Mouse (Mus musculus) limb, embryonic 10.5 days (tissue): Measurements from ENCODE around the gene Mms22l. TPM values are rescaled to one million over a fixed set of nuclear protein-coding genes. Genes with fewer than 3 reads are reported as not detected.
"Not testable (repeated sequence)": the region's sequence is repeated elsewhere in the genome, so short reads cannot be mapped to it uniquely, and the experiment has no call there.

ENCODE experiments used
- DNase-seq: peaks from one replicate; pipeline ENCODE4 v3.0.0-alpha.2; 2017; ENCODE audit warnings: low spot score
- H3K27ac ChIP-seq: fragments of 300-500 bp; sonication (generic); 2 replicates; pipeline ENCODE4 v1.5.1; 2016; ENCODE audit warnings: mild to moderate bottlenecking
- H3K27me3 ChIP-seq: fragments of 300-500 bp; sonication (generic); 2 replicates; pipeline ENCODE4 v1.6.1; 2016; ENCODE audit warnings: low read depth, mild to moderate bottlenecking; ENCODE audit not compliant: poor library complexity, severe bottlenecking
- H3K36me3 ChIP-seq: fragments of 300-500 bp; sonication (generic); 2 replicates; pipeline ENCODE4 v1.6.1; 2016; ENCODE audit warnings: mild to moderate bottlenecking, moderate library complexity
- H3K4me1 ChIP-seq: fragments of 300-500 bp; sonication (generic); 2 replicates; pipeline ENCODE4 v1.6.1; 2016
- H3K4me3 ChIP-seq: fragments of 300-500 bp; sonication (generic); 2 replicates; pipeline ENCODE4 v1.5.1; 2016; ENCODE audit warnings: mild to moderate bottlenecking, moderate library complexity
- H3K9me3 ChIP-seq: fragments of 300-500 bp; sonication (generic); replicated peaks from 2 replicates; pipeline ENCODE4 v1.6.1; 2016; ENCODE audit warnings: mild to moderate bottlenecking
- WGBS: fragments of 180-500 bp; shearing (Covaris S2); methylation state at CpG from one replicate; pipeline ENCODE4 v1.1.7; 2016; 5-methylcytosine and 5-hydroxymethylcytosine counted together
- polyA plus RNA-seq: library from polyadenylated mRNA; unstranded; fragments of >200 nt; fragmentation: Nextera tagmentation; extraction: Ambion mirVana; gene quantifications from 2 replicates; pipeline ENCODE4 v1.2.1, GENCODE M21; 2016

The Mms22l gene
- 46.1 and 48.3 TPM in 2 replicates for polyA plus RNA-seq

DNA sequence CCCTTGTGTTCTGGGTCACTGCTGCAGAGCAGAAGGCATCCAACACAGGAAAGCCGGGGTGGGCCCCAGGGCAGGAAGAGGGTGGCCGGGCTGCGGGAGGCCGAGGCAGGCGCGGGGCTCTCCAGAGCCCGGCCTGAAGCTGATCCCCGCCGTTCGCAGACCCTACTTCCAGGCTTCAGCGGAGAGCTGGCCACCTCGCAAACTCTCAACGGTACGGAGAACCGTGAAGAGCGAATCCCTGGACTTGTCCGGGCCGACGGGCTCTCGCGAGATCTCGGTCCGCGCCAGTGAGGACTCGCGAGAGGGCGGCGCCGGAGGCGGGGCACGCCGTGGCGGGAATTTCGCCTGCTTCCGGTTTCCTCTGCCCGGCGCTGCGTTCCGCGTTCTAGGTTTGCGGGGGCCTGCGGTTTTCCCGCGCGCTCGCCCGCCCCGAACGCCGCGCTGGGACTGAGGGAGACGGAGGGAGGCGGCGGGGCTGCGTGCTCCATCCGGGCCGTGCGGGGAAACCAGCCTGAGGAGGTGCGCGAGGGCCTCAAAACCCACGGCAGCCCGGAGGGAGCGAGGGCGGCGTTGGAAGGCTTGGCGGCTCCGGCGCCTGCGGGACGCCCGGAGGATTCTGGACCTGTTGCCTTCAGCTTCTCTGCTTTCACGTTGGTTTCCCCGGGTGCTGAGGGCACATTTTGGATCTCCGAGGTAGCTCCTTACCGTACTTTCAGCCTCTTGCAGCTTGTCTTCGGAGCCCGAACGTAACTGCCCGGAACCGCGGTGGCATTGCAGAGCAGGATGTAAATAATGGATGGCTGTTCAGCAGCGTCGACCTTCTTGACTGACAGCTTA lies at the start of gene Mms22l:
Gene Mms22l (plus strand): TSS at position 336 of the 837 bp plus-strand sequence.
- Histone ChIP-seq H3K36me3 (peaks cover 30% of the 10 kb centered on the region), H3K27ac (peak within 1 kb of the TSS; percentile 98), H3K4me3 (peak within 1 kb of the TSS; percentile 82), H3K9me3 (no peaks in the 10 kb centered on the region), H3K27me3 (no peaks in the 10 kb centered on the region), H3K4me1 (0 out of 2 replicates have a peak, but pooled peaks cover 2% of the 10 kb centered on the region)
- under 1% methylated on average over 80 of the region's 83 CpGs for WGBS
- peak; percentile 97 for DNase-seq

DNA sequence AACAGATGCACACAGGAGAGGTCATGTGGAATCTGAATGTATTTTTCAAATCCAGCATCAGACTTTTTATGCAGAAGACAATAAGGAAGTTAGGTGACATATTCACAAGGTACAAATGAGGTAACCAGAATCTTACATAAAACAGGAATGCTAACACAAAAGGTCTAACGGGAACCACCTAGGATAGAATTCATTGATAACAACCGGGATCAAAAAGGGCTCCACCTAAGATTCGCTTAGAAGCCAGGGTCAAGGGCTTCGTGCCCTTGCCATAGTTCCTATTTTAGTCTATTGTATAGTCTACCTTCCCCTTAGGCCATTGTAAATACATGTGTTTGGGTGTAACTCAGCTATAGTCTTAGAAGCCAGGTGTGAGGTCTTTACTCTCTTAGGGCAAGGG lies 12.2 kb upstream of the Mms22l start:
- WGBS = 93% methylated on average over 4 of the region's 4 CpGs
- not testable (repeated sequence) for H3K4me1 ChIP-seq, H3K9me3 ChIP-seq

DNA sequence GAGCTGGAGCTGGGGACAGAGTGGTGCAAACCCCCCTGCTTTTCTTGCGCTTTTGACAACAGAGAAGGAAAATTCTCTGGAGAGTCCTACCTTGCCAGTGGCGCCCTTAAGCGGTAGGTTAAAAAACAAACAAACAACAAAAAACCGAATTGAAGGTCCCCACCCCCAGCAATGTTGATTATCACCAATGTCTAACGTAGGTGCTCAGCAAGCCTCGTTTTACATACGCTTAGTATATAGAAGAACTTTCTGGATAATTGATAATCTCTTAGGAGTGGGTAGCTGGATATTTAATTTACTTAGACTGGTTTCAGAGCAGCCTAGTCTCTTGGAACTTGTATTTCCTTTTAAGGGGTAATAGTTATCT lies 685 bp downstream of the Mms22l start:
- Histone ChIP-seq H3K27me3 (no peaks in the 10 kb centered on the region), H3K36me3 (peaks cover 36% of the 10 kb centered on the region), H3K9me3 (no peaks in the 10 kb centered on the region), H3K4me1 (0 out of 2 replicates have a peak, but pooled peaks cover 2% of the 10 kb centered on the region), H3K4me3 (peak overlapping the region; percentile 82), H3K27ac (peak overlapping the region; percentile 98)
- WGBS = under 1% methylated on average over 7 of the region's 7 CpGs
- DNase-seq = no peak

More for the DNA sequence above, 12.2 kb upstream of the Mms22l start:
- not testable (repeated sequence) for H3K27me3 ChIP-seq, H3K4me3 ChIP-seq, DNase-seq, H3K36me3 ChIP-seq, H3K27ac ChIP-seq

DNA sequence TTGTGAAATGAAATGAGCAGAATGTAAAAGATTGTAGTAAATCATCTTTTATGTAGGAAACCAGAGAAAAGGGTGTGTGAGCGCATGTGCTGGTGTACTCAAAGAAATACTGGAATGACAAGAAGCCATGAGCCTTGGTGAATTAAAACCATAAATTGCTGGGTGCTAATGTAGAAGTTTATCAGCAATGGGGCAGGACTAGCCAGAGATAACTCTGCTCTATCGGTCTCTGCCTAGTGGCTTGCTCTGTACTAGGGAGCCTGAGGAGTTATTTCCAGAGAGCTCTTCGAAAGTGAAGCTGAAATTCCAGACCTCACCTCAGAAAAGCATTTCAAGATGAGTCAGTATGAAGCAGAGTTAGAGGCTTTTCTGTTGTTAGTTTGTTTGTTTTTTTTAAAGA lies 12.9 kb downstream of the Mms22l start:
- Histone ChIP-seq H3K27ac (no peak overlapping the region), H3K4me1 (no peaks in the 10 kb centered on the region), H3K9me3 (no peaks in the 10 kb centered on the region), H3K27me3 (no peaks in the 10 kb centered on the region), H3K36me3 (peaks cover 91% of the 10 kb centered on the region), H3K4me3 (no peak overlapping the region)
- 98% methylated on average over 3 of the region's 3 CpGs for WGBS
- no peak for DNase-seq

GRCm38 (mm10) chr4:24536989-24537388 lies 40.7 kb downstream of the Mms22l start:
- Histone ChIP-seq H3K4me1 (no peaks in the 10 kb centered on the region), H3K9me3 (no peaks in the 10 kb centered on the region), H3K27ac (no peak overlapping the region), H3K4me3 (no peak overlapping the region), H3K36me3 (peaks cover 70% of the 10 kb centered on the region), H3K27me3 (no peaks in the 10 kb centered on the region)
- WGBS = 86% methylated on average over 4 of the region's 4 CpGs
- no peak for DNase-seq

GRCm38 (mm10) chr4:24543421-24543820 lies 47.2 kb downstream of the Mms22l start:
- WGBS = 86% methylated on average over 3 of the region's 3 CpGs
- H3K27ac ChIP-seq = no peak overlapping the region
- H3K4me3 ChIP-seq = no peak overlapping the region
- H3K36me3 ChIP-seq = peaks cover 16% of the 10 kb centered on the region
- no peak for DNase-seq
- no peaks in the 10 kb centered on the region for H3K4me1 ChIP-seq
- H3K27me3 ChIP-seq = no peaks in the 10 kb centered on the region
- H3K9me3 ChIP-seq = no peaks in the 10 kb centered on the region

GRCm38 (mm10) chr4:24544677-24545151 lies 48.5 kb downstream of the Mms22l start:
- Histone ChIP-seq H3K27ac (no peak overlapping the region), H3K4me3 (no peak overlapping the region), H3K4me1 (no peaks in the 10 kb centered on the region), H3K27me3 (no peaks in the 10 kb centered on the region), H3K9me3 (no peaks in the 10 kb centered on the region), H3K36me3 (peaks cover 13% of the 10 kb centered on the region)
- 41% methylated on average over 5 of the region's 5 CpGs for WGBS
- DNase-seq = no peak

GRCm38 (mm10) chr4:24556116-24556820 lies 60.0 kb downstream of the Mms22l start:
- DNase-seq = no peak
- Histone ChIP-seq H3K27ac (no peak overlapping the region), H3K27me3 (no peaks in the 10 kb centered on the region), H3K4me1 (peaks cover 3% of the 10 kb centered on the region; the same call in 1 of the 2 replicates), H3K9me3 (no peaks in the 10 kb centered on the region), H3K4me3 (no peak overlapping the region), H3K36me3 (peaks cover 2% of the 10 kb centered on the region; the same call in 1 of the 2 replicates)
- 40% methylated on average over 6 of the region's 6 CpGs for WGBS

- DNase-seq = no peak
- no peak overlapping the region for H3K4me3 ChIP-seq
- H3K27ac ChIP-seq = no peak overlapping the region
- no peaks in the 10 kb centered on the region for H3K36me3 ChIP-seq
- H3K4me1 ChIP-seq = peaks cover 3% of the 10 kb centered on the region; the same call in 1 of the 2 replicates
- no peaks in the 10 kb centered on the region for H3K27me3 ChIP-seq
- 82% methylated on average over 4 of the region's 4 CpGs for WGBS
- H3K9me3 ChIP-seq = no peaks in the 10 kb centered on the region
Observed at GRCm38 (mm10) chr4:24557149-24557548, 60.9 kb downstream of the Mms22l start.

GRCm38 (mm10) chr4:24568026-24568425 lies 71.8 kb downstream of the Mms22l start:
- Histone ChIP-seq H3K27me3 (no peaks in the 10 kb centered on the region), H3K4me3 (no peak overlapping the region), H3K36me3 (peaks cover 8% of the 10 kb centered on the region), H3K27ac (no peak overlapping the region), H3K4me1 (no peaks in the 10 kb centered on the region), H3K9me3 (no peaks in the 10 kb centered on the region)
- 67% methylated on average over 6 of the region's 6 CpGs for WGBS
- no peak for DNase-seq

DNA sequence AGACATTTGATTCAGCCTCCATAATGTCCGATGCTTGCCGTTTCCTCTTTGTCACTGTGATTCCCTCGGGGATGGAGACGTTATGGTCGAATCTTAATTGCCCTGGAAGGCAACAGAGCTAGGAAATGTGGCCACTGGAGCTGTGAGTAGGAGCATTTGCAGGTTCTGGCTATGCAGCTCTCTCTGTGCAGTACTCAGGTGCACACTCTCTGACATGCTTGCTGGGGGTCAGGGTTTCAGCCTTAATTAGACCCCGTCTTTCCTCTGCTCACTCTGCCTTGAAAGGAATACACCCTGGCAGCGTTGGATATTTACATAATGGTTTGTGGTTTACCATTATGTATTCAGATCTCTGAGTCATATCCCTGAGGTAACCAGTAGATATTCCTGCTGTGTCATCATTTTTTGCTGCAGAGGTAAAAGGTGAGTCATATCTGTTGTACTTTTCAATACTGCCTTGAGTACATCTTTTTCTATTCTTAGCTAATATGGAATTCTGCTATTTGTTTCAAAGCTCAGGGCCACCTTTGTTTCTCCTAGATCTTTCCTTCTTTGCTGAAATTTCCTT lies 72.8 kb downstream of the Mms22l start:
- Histone ChIP-seq H3K27me3 (no peaks in the 10 kb centered on the region), H3K4me1 (no peaks in the 10 kb centered on the region), H3K27ac (no peak overlapping the region), H3K9me3 (no peaks in the 10 kb centered on the region), H3K4me3 (no peak overlapping the region), H3K36me3 (peaks cover 8% of the 10 kb centered on the region)
- WGBS = 92% methylated on average over 7 of the region's 7 CpGs
- no peak for DNase-seq

- peak; percentile 83 for DNase-seq
- Histone ChIP-seq H3K4me1 (no peaks in the 10 kb centered on the region), H3K9me3 (no peaks in the 10 kb centered on the region), H3K27me3 (no peaks in the 10 kb centered on the region), H3K4me3 (no peak overlapping the region), H3K27ac (no peak overlapping the region), H3K36me3 (peaks cover 47% of the 10 kb centered on the region)
- 27% methylated on average over 6 of the region's 6 CpGs for WGBS
Observed at GRCm38 (mm10) chr4:24574276-24574675, 78.0 kb downstream of the Mms22l start.

- H3K4me1 ChIP-seq = no peaks in the 10 kb centered on the region
- no peak for DNase-seq
- no peaks in the 10 kb centered on the region for H3K27me3 ChIP-seq
- no peak overlapping the region for H3K27ac ChIP-seq
- H3K4me3 ChIP-seq = no peak overlapping the region
- H3K9me3 ChIP-seq = no peaks in the 10 kb centered on the region
- peaks cover 68% of the 10 kb centered on the region for H3K36me3 ChIP-seq
- WGBS = 95% methylated on average over 5 of the region's 5 CpGs
Observed at GRCm38 (mm10) chr4:24577594-24577993, 81.3 kb downstream of the Mms22l start.
